Mouse (Mus musculus) CD8-positive naive resting alpha-beta T cell, adult 57 days (primary cell): ENCODE data around the gene Phlda1. TPM values are rescaled to one million over a fixed set of nuclear protein-coding genes. Genes with fewer than 3 reads are reported as not detected.

ENCODE experiments used
- total RNA-seq: library from RNA; stranded (reverse); gene quantifications from one replicate; pipeline ENCODE4 v1.2.4, GENCODE M21; 2023

Phlda1 gene
- 4.7 TPM for total RNA-seq

DNA sequence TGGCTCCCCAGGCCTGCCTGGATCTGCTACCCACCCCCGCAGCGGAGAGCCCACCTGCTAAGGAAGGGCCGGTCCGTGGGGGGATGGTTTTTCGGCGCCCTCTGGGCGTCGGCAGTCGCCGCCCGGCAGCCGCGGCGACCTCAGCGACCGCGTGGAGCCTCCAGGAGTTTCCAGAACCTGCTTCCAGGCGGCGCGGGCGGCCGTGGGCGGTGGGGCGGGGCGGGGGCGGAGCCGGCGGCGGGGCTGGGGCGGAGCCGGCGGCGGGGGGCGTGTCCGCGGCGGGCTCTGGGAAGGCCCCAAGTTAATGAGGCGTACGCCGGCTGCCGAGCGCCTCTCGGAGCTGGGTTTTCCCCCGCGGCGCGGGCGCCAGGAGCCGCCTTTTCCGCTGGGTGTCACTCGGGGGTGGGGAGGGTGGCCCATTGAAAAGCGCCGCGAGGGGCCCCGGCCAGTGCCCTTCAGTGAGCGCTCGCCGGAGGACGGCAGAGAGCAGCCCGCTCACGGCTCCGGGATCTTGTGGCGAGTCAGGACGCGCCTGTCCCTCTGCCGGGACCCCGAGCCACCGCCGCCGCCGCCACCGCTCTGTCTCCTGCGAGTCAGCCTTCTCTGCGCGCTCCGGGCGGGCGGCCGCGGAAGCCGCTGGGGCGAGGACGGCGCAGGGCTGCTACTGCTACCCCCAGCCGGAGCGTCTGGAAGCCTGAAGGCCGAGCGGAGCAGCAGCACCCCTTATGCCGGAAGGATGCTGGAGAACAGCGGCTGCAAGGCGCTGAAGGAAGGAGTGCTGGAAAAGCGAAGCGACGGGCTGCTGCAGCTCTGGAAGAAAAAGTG is at the start of gene Phlda1:
Gene Phlda1 (plus strand): TSS at position 186 of the 825 bp plus-strand sequence.

DNA sequence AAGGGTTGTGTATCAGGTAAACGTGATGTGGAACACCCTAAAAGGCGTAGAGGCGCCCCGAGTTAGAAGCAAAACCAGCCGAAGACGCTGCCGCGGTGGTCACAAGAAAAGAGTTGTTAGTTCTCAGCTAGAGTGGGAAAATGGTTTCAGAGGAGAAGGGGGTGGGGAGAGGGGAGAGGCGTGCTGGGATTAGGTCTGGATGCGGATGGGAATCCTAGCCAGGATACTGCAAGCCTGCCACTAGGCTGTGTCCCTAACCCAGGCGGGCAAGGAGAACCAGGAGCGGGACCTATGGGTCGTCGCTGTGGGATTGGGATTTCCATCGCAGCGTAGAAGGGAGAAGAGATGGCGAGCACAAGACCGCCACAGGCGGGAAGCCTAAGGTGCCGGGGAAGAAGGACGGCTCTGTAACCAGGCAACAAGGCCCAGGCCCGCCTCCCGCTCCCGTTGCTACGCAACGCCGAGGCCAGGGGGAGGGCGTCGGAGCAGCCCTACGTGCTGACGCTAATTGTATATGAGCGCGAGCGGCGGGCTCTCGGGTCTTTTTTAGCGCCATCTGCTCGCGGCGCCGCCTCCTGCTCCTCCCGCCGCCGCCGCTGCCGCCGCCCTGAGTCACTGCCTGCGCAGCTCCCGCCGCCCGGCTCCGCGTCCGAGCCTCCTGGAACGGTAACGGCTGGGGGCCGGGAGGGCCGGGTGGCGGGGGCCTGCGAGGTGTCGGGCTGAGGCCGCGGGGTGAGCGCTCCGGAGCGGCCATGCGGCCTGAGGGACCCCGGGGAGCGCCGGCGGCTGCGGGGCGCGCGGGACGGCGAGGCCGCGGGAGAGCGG is 33.2 kb upstream of the Phlda1 start, which contains the start of gene Nap1l1:
Gene Nap1l1 (plus strand): TSS at position 538 of the 825 bp plus-strand sequence.

Other genes with a start within 250 kb of the Phlda1 start
- 1.8 TPM for gene Bbs10, start 207.6 kb upstream of the Phlda1 start, total RNA-seq
- 191 TPM for gene Nap1l1, start 33.1 kb upstream of the Phlda1 start, total RNA-seq